Mouse (Mus musculus): Measurements from ENCODE around the gene Gm20532.

GRCm38 (mm10) chr2:26635489-26636324 is 49.3 kb downstream of the Gm20532 start:
- TF ChIP-seq CTCF (IDR thresholded peaks at IDR 0.05; ENCODE audit: borderline replicate concordance, extremely low read depth, insufficient read depth, insufficient read length) (no peak), POLR2A (IDR thresholded peaks at IDR 0.05; ENCODE audit: borderline replicate concordance, extremely low read depth, insufficient read depth, insufficient read length, poor library complexity, severe bottlenecking) (no peak)

All from brain, embryonic 14.5 days (tissue).